Mouse (Mus musculus) erythroblast, embryonic 14.5 days (primary cell): Measurements from ENCODE around the gene Sycp2l. TPM values are rescaled to one million over a fixed set of nuclear protein-coding genes. Genes with fewer than 3 reads are reported as not detected.

ENCODE experiments used
- H3K27me3 ChIP-seq: 2 replicates; pipeline ENCODE4 v1.6.1; 2012; ENCODE audit warnings: inconsistent platforms; ENCODE audit not compliant: control insufficient read depth
- H3K36me3 ChIP-seq: 2 replicates; pipeline ENCODE4 v1.6.1; 2012; ENCODE audit warnings: mild to moderate bottlenecking, inconsistent platforms; ENCODE audit not compliant: control insufficient read depth
- H3K4me1 ChIP-seq: 2 replicates; pipeline ENCODE4 v1.6.1; 2012; ENCODE audit warnings: inconsistent platforms; ENCODE audit not compliant: control insufficient read depth
- H3K4me3 ChIP-seq: replicated peaks from 2 replicates; pipeline ENCODE3; 2012; ENCODE audit warnings: moderate library complexity, mild to moderate bottlenecking, inconsistent platforms
- H3K9me3 ChIP-seq: 2 replicates; pipeline ENCODE4 v1.6.1; 2012; ENCODE audit warnings: low read length, inconsistent platforms, mixed read lengths; ENCODE audit not compliant: control insufficient read depth
- GATA1 ChIP-seq: IDR thresholded peaks from 2 replicates; pipeline ENCODE4 v1.6.1; 2012; ENCODE audit warnings: low read length, inconsistent platforms, mixed read lengths
- TAL1 ChIP-seq: IDR thresholded peaks from 3 replicates; pipeline ENCODE4 v1.6.1; 2012; ENCODE audit warnings: low read length, inconsistent platforms, mixed read lengths
- polyA plus RNA-seq: library from polyadenylated mRNA; stranded (reverse); fragments of >175 nt; gene quantifications from 2 replicates; pipeline ENCODE4 v1.2.3, GENCODE M21; 2012

Gene Sycp2l
- not detected in 2 replicates for polyA plus RNA-seq

GRCm38 (mm10) chr13:41113940-41114339 is at the start of gene Sycp2l:
Sycp2l (plus strand) TSS chr13:41114307.
- no peaks in the 10 kb centered on the region for H3K9me3 ChIP-seq
- H3K4me1 ChIP-seq, result no peaks in the 10 kb centered on the region
- TF ChIP-seq GATA1 (no peak), TAL1 (no peak)
- H3K36me3 ChIP-seq, result no peaks in the 10 kb centered on the region
- peaks cover 52% of the 10 kb centered on the region for H3K27me3 ChIP-seq
- no peak within 1 kb of the TSS for H3K4me3 ChIP-seq

- H3K9me3 ChIP-seq, result no peaks in the 10 kb centered on the region
- TF ChIP-seq TAL1 (no peak), GATA1 (no peak)
- no peaks in the 10 kb centered on the region for H3K36me3 ChIP-seq
- H3K4me3 ChIP-seq, result no peak overlapping the region
- no peaks in the 10 kb centered on the region for H3K4me1 ChIP-seq
- H3K27me3 ChIP-seq, result peaks cover 2% of the 10 kb centered on the region; the same call in 1 of the 2 replicates
These were observed 46.5 kb upstream of the Sycp2l start for GRCm38 (mm10) chr13:41067618-41068017.

- no peak overlapping the region for H3K4me3 ChIP-seq
- H3K9me3 ChIP-seq, result no peaks in the 10 kb centered on the region
- TF ChIP-seq GATA1, result no peak
- no peak for TF ChIP-seq TAL1
- H3K4me1 ChIP-seq, result peaks cover 4% of the 10 kb centered on the region
- H3K36me3 ChIP-seq, result no peaks in the 10 kb centered on the region
- H3K27me3 ChIP-seq, result peaks cover 7% of the 10 kb centered on the region
These were observed 42.5 kb upstream of the Sycp2l start for GRCm38 (mm10) chr13:41071617-41072016.

GRCm38 (mm10) chr13:41073819-41074218 is 40.3 kb upstream of the Sycp2l start:
- H3K4me3 ChIP-seq, result no peak overlapping the region
- peaks cover 6% of the 10 kb centered on the region for H3K4me1 ChIP-seq
- no peaks in the 10 kb centered on the region for H3K9me3 ChIP-seq
- peaks cover 29% of the 10 kb centered on the region for H3K27me3 ChIP-seq
- TF ChIP-seq GATA1, result no peak
- TF ChIP-seq TAL1, result no peak
- no peaks in the 10 kb centered on the region for H3K36me3 ChIP-seq

- Histone ChIP-seq H3K27me3 (peaks cover 60% of the 10 kb centered on the region), H3K36me3 (no peaks in the 10 kb centered on the region), H3K9me3 (no peaks in the 10 kb centered on the region), H3K4me1 (peaks cover 13% of the 10 kb centered on the region), H3K4me3 (no peak overlapping the region)
- no peak for TF ChIP-seq TAL1
- TF ChIP-seq GATA1, result no peak
These were observed 36.2 kb upstream of the Sycp2l start for GRCm38 (mm10) chr13:41077921-41078320.

- Histone ChIP-seq H3K9me3 (no peaks in the 10 kb centered on the region), H3K36me3 (no peaks in the 10 kb centered on the region), H3K4me3 (peak overlapping the region; percentile 60), H3K27me3 (peaks cover 60% of the 10 kb centered on the region), H3K4me1 (peaks cover 10% of the 10 kb centered on the region)
- no peak for TF ChIP-seq GATA1
- no peak for TF ChIP-seq TAL1
These were observed 35.3 kb upstream of the Sycp2l start for GRCm38 (mm10) chr13:41078690-41079420.

- Histone ChIP-seq H3K27me3 (peaks cover 60% of the 10 kb centered on the region), H3K9me3 (no peaks in the 10 kb centered on the region), H3K4me3 (peak within 1 kb of the TSS; percentile 60), H3K4me1 (peaks cover 10% of the 10 kb centered on the region), H3K36me3 (no peaks in the 10 kb centered on the region)
- TF ChIP-seq GATA1 (no peak), TAL1 (no peak)
These were observed 34.7 kb upstream of the Sycp2l start, which contains the start of gene Mak for GRCm38 (mm10) chr13:41079421-41079780. Mak (minus strand) TSS chr13:41079706.

- H3K27me3 ChIP-seq, result peaks cover 60% of the 10 kb centered on the region
These were observed 34.2 kb upstream of the Sycp2l start for GRCm38 (mm10) chr13:41079859-41080258.

GRCm38 (mm10) chr13:41080700-41081099 is 33.4 kb upstream of the Sycp2l start:
- Histone ChIP-seq H3K4me3 (no peak overlapping the region), H3K27me3 (peaks cover 63% of the 10 kb centered on the region), H3K9me3 (no peaks in the 10 kb centered on the region), H3K36me3 (no peaks in the 10 kb centered on the region), H3K4me1 (peaks cover 10% of the 10 kb centered on the region)
- TF ChIP-seq TAL1 (no peak), GATA1 (no peak)

More at GRCm38 (mm10) chr13:41079859-41080258, 34.2 kb upstream of the Sycp2l start:
- TF ChIP-seq TAL1, result no peak
- no peak for TF ChIP-seq GATA1
- Histone ChIP-seq H3K4me3 (no peak overlapping the region), H3K4me1 (peaks cover 10% of the 10 kb centered on the region), H3K36me3 (no peaks in the 10 kb centered on the region), H3K9me3 (no peaks in the 10 kb centered on the region)
